Mouse (Mus musculus) neural tube, postnatal 0 days (tissue): ENCODE data around the gene Olfr1499. TPM values are rescaled to one million over a fixed set of nuclear protein-coding genes. Genes with fewer than 3 reads are reported as not detected.

ENCODE experiments used
- polyA plus RNA-seq: library from polyadenylated mRNA; unstranded; fragments of >200 nt; fragmentation: Nextera tagmentation; extraction: Ambion mirVana; gene quantifications from 2 replicates; pipeline ENCODE4 v1.2.1, GENCODE M21; 2015

Gene Olfr1499
- not detected in 2 replicates for polyA plus RNA-seq

GRCm38 (mm10) chr19:13819347-13819746 lies at the start of gene Olfr1499:
TSS of gene Olfr1499 (minus strand) at chr19:13819447.

DNA sequence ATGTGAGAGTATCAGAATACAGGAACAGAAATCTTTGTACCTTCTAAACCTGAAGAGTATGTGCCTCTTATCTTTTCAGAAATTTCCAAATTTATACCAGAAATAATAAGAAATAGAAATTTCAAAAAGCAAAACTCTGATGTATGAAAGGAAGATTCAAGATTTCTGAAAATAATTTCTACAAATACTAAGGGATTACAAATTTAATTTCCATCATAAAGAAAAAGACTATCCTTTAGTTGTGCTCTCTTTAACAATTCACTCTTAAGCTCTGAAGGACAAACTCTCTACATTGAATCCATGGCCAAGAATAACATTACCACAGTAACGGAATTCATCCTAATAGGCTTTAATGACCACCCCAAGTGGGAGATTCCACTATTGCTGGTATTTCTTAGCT lies 42.2 kb upstream of the Olfr1499 start, which contains the start of gene Olfr1502:
Gene Olfr1502, plus strand, starts transcription at position 301 of the 400 bp plus-strand sequence.

DNA sequence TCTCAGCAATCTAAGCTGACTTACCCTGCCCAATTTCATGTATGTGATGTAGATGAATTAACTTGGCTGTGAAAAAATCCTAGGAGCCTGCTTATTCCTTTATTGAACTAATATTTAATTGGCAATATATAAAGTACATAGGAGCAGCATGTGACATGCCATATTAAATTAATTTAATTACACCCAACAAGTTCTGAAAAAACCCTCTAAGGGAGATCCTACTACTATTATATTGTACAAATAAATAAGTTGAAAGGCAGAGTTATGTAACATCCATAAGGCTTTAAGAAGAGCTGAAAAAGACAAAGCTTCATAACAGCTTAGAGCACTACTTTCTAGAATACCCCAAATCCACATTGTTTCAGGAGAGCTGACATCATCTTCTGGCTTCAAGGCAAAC lies 31.3 kb upstream of the Olfr1499 start, which contains the start of gene Olfr1501:
Gene Olfr1501, minus strand, starts transcription at position 101 of the 400 bp plus-strand sequence.

GRCm38 (mm10) chr19:13830388-13830787 lies 11.1 kb upstream of the Olfr1499 start, which contains the start of gene Olfr1500:
TSS of gene Olfr1500 (minus strand) at chr19:13830488.

GRCm38 (mm10) chr19:13798102-13798501 lies 21.1 kb downstream of the Olfr1499 start, which contains the start of gene Olfr1497:
TSS of gene Olfr1497 (minus strand) at chr19:13798202.

GRCm38 (mm10) chr19:13777578-13777977 lies 41.7 kb downstream of the Olfr1499 start, which contains the start of gene Olfr1496:
TSS of gene Olfr1496 (plus strand) at chr19:13777878.

GRCm38 (mm10) chr19:13764306-13764705 lies 54.9 kb downstream of the Olfr1499 start, which contains the start of gene Olfr1495:
TSS of gene Olfr1495 (plus strand) at chr19:13764606.

Other genes with a start within 250 kb of the Olfr1499 start
- gene Olfr1484, start 235.9 kb downstream of the Olfr1499 start, polyA plus RNA-seq = not detected in 2 replicates
- gene Olfr1487, start 202.1 kb downstream of the Olfr1499 start, polyA plus RNA-seq = not detected in 2 replicates
- not detected in 2 replicates for gene Olfr1489, start 187.8 kb downstream of the Olfr1499 start, polyA plus RNA-seq
- gene Olfr1490, start 168.4 kb downstream of the Olfr1499 start, polyA plus RNA-seq = not detected in 2 replicates
- gene Olfr1491, start 122.2 kb downstream of the Olfr1499 start, polyA plus RNA-seq = not detected in 2 replicates
- gene Olfr1493-ps1, start 96.2 kb downstream of the Olfr1499 start, polyA plus RNA-seq = not detected in 2 replicates
- gene Olfr1494, start 79.7 kb downstream of the Olfr1499 start, polyA plus RNA-seq = not detected in 2 replicates
- not detected in 2 replicates for gene Olfr1495, start 54.8 kb downstream of the Olfr1499 start, polyA plus RNA-seq
- gene Olfr1496, start 41.6 kb downstream of the Olfr1499 start, polyA plus RNA-seq = not detected in 2 replicates
- gene Olfr1497, start 21.2 kb downstream of the Olfr1499 start, polyA plus RNA-seq = not detected in 2 replicates
- gene Olfr1500, start 11.0 kb upstream of the Olfr1499 start, polyA plus RNA-seq = not detected in 2 replicates
- not detected in 2 replicates for gene Olfr1501, start 31.2 kb upstream of the Olfr1499 start, polyA plus RNA-seq
- not detected in 2 replicates for gene Olfr1502, start 42.3 kb upstream of the Olfr1499 start, polyA plus RNA-seq
- gene Olfr1504, start 78.5 kb upstream of the Olfr1499 start, polyA plus RNA-seq = not detected in 2 replicates
- not detected in 2 replicates for gene Olfr1505, start 94.1 kb upstream of the Olfr1499 start, polyA plus RNA-seq